Mouse (Mus musculus) embryonic fibroblast, embryonic 13.5 days (primary cell): Measurements from ENCODE around the gene Zdhhc14. TPM values are rescaled to one million over a fixed set of nuclear protein-coding genes. Genes with fewer than 3 reads are reported as not detected.

ENCODE experiments used
- H3K27ac ChIP-seq: 2 replicates; pipeline ENCODE4 v1.5.1; 2012; ENCODE audit warnings: low read length, control low read depth, inconsistent platforms; ENCODE audit not compliant: insufficient read depth
- H3K4me1 ChIP-seq: 2 replicates; pipeline ENCODE4 v1.6.1; 2011; ENCODE audit warnings: low read length; ENCODE audit not compliant: control insufficient read depth, insufficient read depth
- H3K4me3 ChIP-seq: 2 replicates; pipeline ENCODE4 v1.5.1; 2011; ENCODE audit warnings: mild to moderate bottlenecking, control low read depth, low read length; ENCODE audit not compliant: insufficient read depth
- CTCF ChIP-seq: IDR thresholded peaks from 2 replicates; pipeline ENCODE4 v1.5.1; 2011; ENCODE audit warnings: mild to moderate bottlenecking, control low read depth, low read length, moderate library complexity, borderline replicate concordance; ENCODE audit not compliant: insufficient read depth
- POLR2A ChIP-seq: IDR thresholded peaks from 2 replicates; pipeline ENCODE4 v1.6.1; 2011; ENCODE audit warnings: low read depth, mild to moderate bottlenecking, control low read depth, low read length, moderate library complexity
- polyA plus RNA-seq: library from polyadenylated mRNA; stranded (reverse); fragments of >200 nt; gene quantifications from 2 replicates; pipeline ENCODE4 v1.2.4, GENCODE M21; 2011; ENCODE audit warnings: low read depth; ENCODE audit not compliant: missing spikeins, insufficient read length

The Zdhhc14 gene
- polyA plus RNA-seq, 1 experiment = 2.2 TPM

GRCm38 (mm10) chr17:5780213-5780975 lies 288.0 kb downstream of the Zdhhc14 start:
- peaks cover 8% of the 10 kb centered on the region for H3K4me1 ChIP-seq
- no peak for TF ChIP-seq POLR2A
- no peak overlapping the region for H3K27ac ChIP-seq
- H3K4me3 ChIP-seq = no peak overlapping the region

GRCm38 (mm10) chr17:5785238-5785637 lies 292.9 kb downstream of the Zdhhc14 start:
- TF ChIP-seq CTCF = no peak
- TF ChIP-seq POLR2A = no peak
- Histone ChIP-seq H3K4me3 (no peak overlapping the region), H3K4me1 (peaks cover 6% of the 10 kb centered on the region), H3K27ac (no peak overlapping the region)

- Histone ChIP-seq H3K4me3 (no peak overlapping the region), H3K4me1 (peaks cover 6% of the 10 kb centered on the region), H3K27ac (no peak overlapping the region)
- TF ChIP-seq CTCF (no peak), POLR2A (no peak)
These were observed 299.9 kb downstream of the Zdhhc14 start for GRCm38 (mm10) chr17:5792164-5792791.

DNA sequence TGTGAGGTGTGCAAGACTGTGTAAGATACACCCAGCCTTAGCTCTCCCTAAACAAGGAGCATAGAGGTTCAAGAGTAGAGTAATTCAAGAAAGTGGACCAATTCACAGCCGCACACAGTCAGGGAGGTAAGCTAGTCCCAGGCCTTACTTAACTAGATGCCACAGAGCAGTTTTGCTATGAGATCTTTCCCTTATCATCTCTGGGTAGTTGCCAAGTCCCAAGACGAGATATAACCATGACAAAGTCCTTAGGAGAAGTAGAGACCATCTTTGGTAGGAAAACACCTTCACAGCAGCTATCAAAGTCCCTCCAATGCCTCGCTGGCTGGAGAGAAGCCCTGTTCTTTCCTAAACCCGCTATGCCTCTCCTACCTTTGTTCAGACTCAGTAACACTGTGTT lies 301.2 kb downstream of the Zdhhc14 start:
- TF ChIP-seq POLR2A (no peak), CTCF (no peak)
- Histone ChIP-seq H3K4me1 (peaks cover 11% of the 10 kb centered on the region), H3K4me3 (no peak overlapping the region), H3K27ac (no peak overlapping the region)

DNA sequence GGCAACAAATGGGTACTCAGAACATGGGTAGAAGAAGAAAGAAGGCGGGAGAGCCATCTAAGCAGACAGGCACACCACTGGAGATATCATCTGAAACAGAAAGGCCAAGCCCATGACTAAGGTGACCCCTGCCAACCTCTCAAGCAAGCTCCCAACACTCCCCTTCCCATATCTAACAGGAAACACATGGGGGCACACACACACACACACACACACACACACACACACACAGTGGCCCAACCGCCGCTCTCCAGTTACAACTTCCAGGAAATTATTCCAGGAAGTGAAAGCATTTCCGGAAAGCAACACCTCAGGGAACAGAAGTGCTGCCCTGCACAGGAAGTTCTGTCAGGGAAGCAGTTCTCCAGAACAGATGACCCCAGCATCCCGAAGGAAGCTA lies 301.9 kb downstream of the Zdhhc14 start:
- Histone ChIP-seq H3K27ac (no peak overlapping the region), H3K4me1 (peaks cover 12% of the 10 kb centered on the region), H3K4me3 (no peak overlapping the region)
- no peak for TF ChIP-seq POLR2A
- no peak for TF ChIP-seq CTCF

DNA sequence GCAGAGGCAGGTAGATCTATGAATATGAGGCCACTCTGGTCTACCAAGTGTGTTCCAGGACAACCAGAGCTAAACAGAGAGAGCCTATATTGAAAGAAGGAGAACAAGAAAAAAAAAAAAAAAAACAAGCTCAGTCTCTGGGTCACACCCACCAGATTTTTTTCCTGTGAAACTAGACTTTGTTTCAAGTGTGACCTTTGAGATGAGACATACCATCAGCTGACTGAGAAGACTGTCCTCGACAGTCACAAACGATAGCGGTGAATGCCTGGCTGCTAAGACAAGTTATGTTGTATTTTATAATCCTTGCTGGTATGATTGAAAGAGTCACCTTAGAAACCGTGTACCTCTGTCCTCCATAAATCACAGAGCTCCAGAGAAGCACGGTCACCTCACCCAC lies 303.0 kb downstream of the Zdhhc14 start:
- no peak overlapping the region for H3K4me3 ChIP-seq
- no peak for TF ChIP-seq POLR2A
- TF ChIP-seq CTCF = no peak
- H3K4me1 ChIP-seq = peaks cover 15% of the 10 kb centered on the region
- no peak overlapping the region for H3K27ac ChIP-seq

DNA sequence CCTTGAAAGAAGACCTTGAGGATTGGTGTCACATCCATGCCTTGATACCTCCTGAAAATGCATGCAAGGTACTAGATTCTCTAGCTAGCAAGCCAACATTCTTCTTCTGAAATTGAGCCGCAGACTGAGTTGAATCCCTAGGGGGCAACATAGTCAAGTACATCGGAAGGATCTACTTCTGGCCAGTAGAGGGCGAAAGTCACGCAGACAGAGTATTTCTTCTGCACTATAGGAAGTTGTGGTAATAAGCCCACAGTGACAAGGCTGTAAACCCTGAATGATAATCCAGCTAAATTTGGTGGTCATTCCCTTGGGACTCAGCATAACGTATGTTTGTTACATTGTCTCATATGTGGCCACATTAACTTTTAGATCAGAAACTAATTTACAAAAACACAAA lies 303.5 kb downstream of the Zdhhc14 start:
- Histone ChIP-seq H3K4me3 (no peak overlapping the region), H3K4me1 (peaks cover 18% of the 10 kb centered on the region), H3K27ac (no peak overlapping the region; the same call in 1 of the 2 replicates)
- TF ChIP-seq CTCF (0 out of 2 replicates have a peak, but pooled peaks have one; percentile 29), POLR2A (no peak)

GRCm38 (mm10) chr17:5797124-5797760 lies 304.9 kb downstream of the Zdhhc14 start:
- H3K27ac ChIP-seq = no peak overlapping the region
- H3K4me3 ChIP-seq = no peak overlapping the region
- TF ChIP-seq POLR2A (no peak), CTCF (no peak)
- H3K4me1 ChIP-seq = peaks cover 22% of the 10 kb centered on the region

DNA sequence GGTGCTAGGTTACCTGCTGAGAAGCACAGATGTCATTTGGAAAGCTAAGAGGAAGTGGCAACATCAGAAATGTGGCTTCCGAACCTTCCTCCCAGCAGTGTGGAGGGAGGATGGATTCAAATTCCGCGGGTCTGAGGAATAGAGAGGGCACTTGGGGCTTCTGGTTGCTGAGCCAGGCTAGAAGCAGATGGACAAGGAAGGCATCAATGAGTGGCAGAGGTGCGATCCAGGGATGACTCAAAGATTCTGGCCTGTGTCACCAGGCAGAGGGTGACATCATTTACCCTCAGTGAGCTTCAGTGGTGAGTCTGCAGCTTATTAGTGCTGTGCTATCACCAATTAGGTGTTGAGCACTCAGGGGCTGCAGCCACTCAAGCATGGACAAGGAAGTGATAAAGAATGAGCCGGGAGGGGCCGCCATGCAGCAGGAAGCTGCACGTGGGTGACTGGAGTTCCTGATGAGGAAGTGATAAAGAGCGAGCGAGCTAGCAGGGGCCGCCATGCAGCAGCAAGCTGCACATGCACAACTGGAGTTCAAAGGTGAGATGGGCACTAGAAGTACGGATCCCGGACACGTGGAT lies 306.0 kb downstream of the Zdhhc14 start:
- TF ChIP-seq POLR2A (no peak), CTCF (no peak)
- H3K27ac ChIP-seq = peak overlapping the region; percentile 70; the same call in 1 of the 2 replicates
- no peak overlapping the region for H3K4me3 ChIP-seq
- peaks cover 22% of the 10 kb centered on the region for H3K4me1 ChIP-seq

- Histone ChIP-seq H3K4me1 (peaks cover 22% of the 10 kb centered on the region), H3K27ac (peak overlapping the region; percentile 70; the same call in 1 of the 2 replicates), H3K4me3 (no peak overlapping the region)
- no peak for TF ChIP-seq POLR2A
- TF ChIP-seq CTCF = no peak
These were observed 306.5 kb downstream of the Zdhhc14 start for GRCm38 (mm10) chr17:5798900-5799299.
